Mouse (Mus musculus) limb, embryonic 15.5 days (tissue): ENCODE measurements at regions not wholly inside any gene's neighbourhood (a gene's known extent, or its start where the extent isn't known, plus 50 kb on each side); places are given as distances from the start of the nearest gene placed in this dataset.

ENCODE experiments used
- ATAC-seq: fragments of 200-750 bp; cut with Nextera tagmentation; 2 replicates; pipeline ENCODE4 v1.8.0; 2017; ENCODE audit warnings: low read depth, moderate TSS enrichment; ENCODE audit not compliant: insufficient number of reproducible peaks, low FRiP score, low TSS enrichment
- H3K27ac ChIP-seq: fragments of 300-500 bp; sonication (generic); 2 replicates; pipeline ENCODE4 v1.5.1; 2015; ENCODE audit warnings: moderate library complexity, mild to moderate bottlenecking, inconsistent platforms
- H3K27me3 ChIP-seq: fragments of 300-500 bp; sonication (generic); 2 replicates; pipeline ENCODE4 v1.6.1; 2015; ENCODE audit warnings: inconsistent platforms
- H3K36me3 ChIP-seq: fragments of 300-500 bp; sonication (generic); 2 replicates; pipeline ENCODE4 v1.6.1; 2015; ENCODE audit warnings: inconsistent platforms
- H3K4me1 ChIP-seq: fragments of 300-500 bp; sonication (generic); 2 replicates; pipeline ENCODE4 v1.6.1; 2015; ENCODE audit warnings: inconsistent platforms
- H3K4me2 ChIP-seq: fragments of 300-500 bp; sonication (generic); 2 replicates; pipeline ENCODE4 v1.6.1; 2015; ENCODE audit warnings: mild to moderate bottlenecking, inconsistent platforms
- H3K4me3 ChIP-seq: fragments of 300-500 bp; sonication (generic); 2 replicates; pipeline ENCODE4 v1.5.1; 2015; ENCODE audit warnings: mild to moderate bottlenecking, inconsistent platforms
- H3K9ac ChIP-seq: fragments of 300-500 bp; sonication (generic); 2 replicates; pipeline ENCODE4 v1.6.1; 2015; ENCODE audit warnings: inconsistent platforms
- H3K9me3 ChIP-seq: fragments of 300-500 bp; sonication (generic); 2 replicates; pipeline ENCODE4 v1.6.1; 2016; ENCODE audit warnings: inconsistent platforms
- WGBS: fragments of 180-500 bp; shearing (Covaris S2); methylation state at CpG from one replicate; pipeline ENCODE4 v1.1.7; 2015; 5-methylcytosine and 5-hydroxymethylcytosine counted together

GRCm38 (mm10) chr7:111163321-111163720 lies 80.5 kb upstream of the Eif4g2 start:
- no peak for ATAC-seq
- no peaks in the 10 kb centered on the region for H3K36me3 ChIP-seq
- no peaks in the 10 kb centered on the region for H3K27me3 ChIP-seq
- peaks cover 7% of the 10 kb centered on the region; the same call in 1 of the 2 replicates for H3K4me1 ChIP-seq
- no peak overlapping the region for H3K4me2 ChIP-seq
- H3K9me3 ChIP-seq = no peaks in the 10 kb centered on the region
- WGBS = 50% methylated on average over 8 of the region's 8 CpGs
- no peak overlapping the region for H3K27ac ChIP-seq
- no peak overlapping the region for H3K9ac ChIP-seq
- no peak overlapping the region for H3K4me3 ChIP-seq

- Histone ChIP-seq H3K4me2 (no peak overlapping the region), H3K9ac (no peak overlapping the region), H3K27me3 (no peaks in the 10 kb centered on the region), H3K36me3 (no peaks in the 10 kb centered on the region), H3K27ac (peak overlapping the region; percentile 38; the same call in 1 of the 2 replicates), H3K4me3 (no peak overlapping the region), H3K4me1 (peaks cover 30% of the 10 kb centered on the region), H3K9me3 (no peaks in the 10 kb centered on the region)
- WGBS = 34% methylated on average over 6 of the region's 6 CpGs
- ATAC-seq = no peak
These were observed 76.0 kb upstream of the Eif4g2 start for GRCm38 (mm10) chr7:111158791-111159286.

- Histone ChIP-seq H3K36me3 (no peaks in the 10 kb centered on the region), H3K4me3 (no peak overlapping the region), H3K27me3 (no peaks in the 10 kb centered on the region), H3K4me1 (peaks cover 27% of the 10 kb centered on the region), H3K9ac (no peak overlapping the region), H3K4me2 (peak overlapping the region; percentile 34), H3K9me3 (no peaks in the 10 kb centered on the region), H3K27ac (peak overlapping the region; percentile 93)
- WGBS = 43% methylated on average over 9 of the region's 9 CpGs
- ATAC-seq = no peak
These were observed 75.0 kb upstream of the Eif4g2 start for GRCm38 (mm10) chr7:111157754-111158325.

- peaks cover 27% of the 10 kb centered on the region for H3K4me1 ChIP-seq
- H3K36me3 ChIP-seq = no peaks in the 10 kb centered on the region
- peak overlapping the region; percentile 93 for H3K27ac ChIP-seq
- H3K4me2 ChIP-seq = peak overlapping the region; percentile 34
- 0 out of 2 replicates have a peak overlapping the region, but pooled peaks have one; percentile 12 for H3K4me3 ChIP-seq
- H3K9ac ChIP-seq = no peak overlapping the region
- no peaks in the 10 kb centered on the region for H3K9me3 ChIP-seq
- ATAC-seq = peak; percentile 31; the same call in 1 of the 2 replicates
- 1% methylated on average over 6 of the region's 6 CpGs for WGBS
- no peaks in the 10 kb centered on the region for H3K27me3 ChIP-seq
These were observed 74.5 kb upstream of the Eif4g2 start for GRCm38 (mm10) chr7:111157287-111157686.

GRCm38 (mm10) chr7:111156472-111157231 lies 73.8 kb upstream of the Eif4g2 start:
- Histone ChIP-seq H3K36me3 (no peaks in the 10 kb centered on the region), H3K27me3 (no peaks in the 10 kb centered on the region), H3K4me1 (peaks cover 27% of the 10 kb centered on the region), H3K4me2 (peak overlapping the region; percentile 31), H3K4me3 (peak overlapping the region; percentile 4; the same call in 1 of the 2 replicates), H3K9ac (no peak overlapping the region), H3K27ac (peak overlapping the region; percentile 93), H3K9me3 (no peaks in the 10 kb centered on the region)
- WGBS = 21% methylated on average over 8 of the region's 8 CpGs
- ATAC-seq = peak; percentile 83

- no peak for ATAC-seq
- WGBS = 41% methylated on average over 6 of the region's 6 CpGs
These were observed 73.2 kb upstream of the Eif4g2 start for GRCm38 (mm10) chr7:111155995-111156394.

GRCm38 (mm10) chr7:111154217-111154616 lies 71.4 kb upstream of the Eif4g2 start:
- no peak for ATAC-seq
- H3K27me3 ChIP-seq = no peaks in the 10 kb centered on the region
- H3K4me3 ChIP-seq = no peak overlapping the region
- H3K9me3 ChIP-seq = no peaks in the 10 kb centered on the region
- H3K36me3 ChIP-seq = no peaks in the 10 kb centered on the region
- 78% methylated on average over 13 of the region's 13 CpGs for WGBS
- peaks cover 27% of the 10 kb centered on the region for H3K4me1 ChIP-seq
- H3K9ac ChIP-seq = no peak overlapping the region
- no peak overlapping the region for H3K4me2 ChIP-seq
- H3K27ac ChIP-seq = no peak overlapping the region

More at GRCm38 (mm10) chr7:111155995-111156394, 73.2 kb upstream of the Eif4g2 start:
- H3K4me1 ChIP-seq = peaks cover 27% of the 10 kb centered on the region
- no peak overlapping the region for H3K4me2 ChIP-seq
- no peak overlapping the region for H3K4me3 ChIP-seq
- H3K27me3 ChIP-seq = no peaks in the 10 kb centered on the region
- H3K9me3 ChIP-seq = no peaks in the 10 kb centered on the region
- no peaks in the 10 kb centered on the region for H3K36me3 ChIP-seq
- H3K27ac ChIP-seq = peak overlapping the region; percentile 93
- no peak overlapping the region for H3K9ac ChIP-seq

DNA sequence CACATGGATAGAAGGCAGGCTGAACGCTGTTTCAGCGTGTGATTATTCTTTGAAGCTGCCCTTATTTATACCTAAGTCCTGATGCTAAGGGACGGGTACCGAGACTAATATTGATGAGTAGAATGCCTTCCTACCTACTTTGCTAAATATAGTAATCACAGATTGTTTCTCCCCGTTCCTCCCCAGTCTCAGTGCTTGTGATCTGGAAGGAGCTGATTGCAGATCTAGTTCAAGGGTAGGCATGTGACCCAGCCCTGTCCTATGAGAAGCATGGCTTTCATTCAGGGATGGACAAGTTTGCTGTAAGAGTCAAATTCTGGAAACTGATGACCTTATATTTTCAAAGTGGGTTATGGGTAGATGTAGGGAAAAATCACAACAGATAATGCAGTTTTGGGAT lies 67.7 kb upstream of the Eif4g2 start:
- Histone ChIP-seq H3K4me3 (no peak overlapping the region), H3K4me1 (no peaks in the 10 kb centered on the region), H3K9me3 (no peaks in the 10 kb centered on the region), H3K27me3 (no peaks in the 10 kb centered on the region), H3K4me2 (no peak overlapping the region), H3K36me3 (no peaks in the 10 kb centered on the region), H3K9ac (no peak overlapping the region), H3K27ac (no peak overlapping the region)
- no peak for ATAC-seq
- 93% methylated on average over 5 of the region's 5 CpGs for WGBS

DNA sequence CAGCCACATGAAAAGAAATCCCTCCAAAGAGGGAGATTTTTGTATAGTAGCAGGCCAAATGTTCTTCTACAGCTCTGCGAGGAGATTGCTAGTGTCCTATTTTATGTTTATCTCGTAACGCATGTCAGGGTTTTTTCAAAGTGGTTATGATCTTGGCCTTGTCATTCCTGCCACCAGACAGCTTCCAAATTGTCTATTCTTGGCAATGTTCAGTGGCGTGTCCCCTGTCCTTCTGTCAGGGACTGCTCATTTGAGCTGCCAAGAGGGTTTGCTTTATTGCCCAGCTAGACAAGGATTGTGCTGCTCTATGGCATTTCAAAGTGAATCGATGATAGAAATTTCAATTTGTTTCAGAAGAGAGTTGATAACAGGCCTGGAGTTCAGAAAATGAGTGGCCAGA lies 67.3 kb upstream of the Eif4g2 start:
- no peaks in the 10 kb centered on the region for H3K36me3 ChIP-seq
- no peak overlapping the region for H3K27ac ChIP-seq
- H3K4me1 ChIP-seq = no peaks in the 10 kb centered on the region
- H3K27me3 ChIP-seq = no peaks in the 10 kb centered on the region
- no peak overlapping the region for H3K9ac ChIP-seq
- no peaks in the 10 kb centered on the region for H3K9me3 ChIP-seq
- WGBS = 87% methylated on average over 5 of the region's 5 CpGs
- no peak for ATAC-seq
- no peak overlapping the region for H3K4me3 ChIP-seq
- H3K4me2 ChIP-seq = no peak overlapping the region

DNA sequence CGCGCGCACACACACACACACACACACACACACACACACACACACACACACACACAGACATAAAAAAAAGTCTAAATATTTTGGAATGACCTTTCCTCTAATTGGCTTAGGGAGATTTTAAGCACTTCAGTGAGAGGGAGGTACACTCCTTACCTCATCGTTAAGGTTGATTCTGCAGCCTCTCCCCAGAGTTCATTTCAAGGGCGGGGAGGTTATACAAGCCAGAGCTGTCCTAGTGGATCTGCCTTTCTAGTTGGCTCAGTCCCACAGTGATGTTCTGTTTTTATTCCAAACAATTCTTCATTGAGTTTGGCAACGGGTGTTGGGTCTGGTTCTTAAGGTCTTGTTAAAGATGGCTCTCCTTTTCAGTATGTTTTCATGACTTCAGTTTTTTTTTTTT lies 64.8 kb upstream of the Eif4g2 start:
- 78% methylated on average over 6 of the region's 6 CpGs for WGBS
- no peak for ATAC-seq

GRCm38 (mm10) chr7:111146670-111147069 lies 63.8 kb upstream of the Eif4g2 start:
- Histone ChIP-seq H3K4me2 (no peak overlapping the region), H3K27ac (no peak overlapping the region), H3K9me3 (no peaks in the 10 kb centered on the region), H3K27me3 (no peaks in the 10 kb centered on the region), H3K9ac (no peak overlapping the region), H3K4me1 (peaks cover 3% of the 10 kb centered on the region; the same call in 1 of the 2 replicates), H3K4me3 (no peak overlapping the region), H3K36me3 (no peaks in the 10 kb centered on the region)
- WGBS = 76% methylated on average over 4 of the region's 4 CpGs
- no peak for ATAC-seq

More for the DNA sequence above, 64.8 kb upstream of the Eif4g2 start:
- Histone ChIP-seq H3K4me2 (no peak overlapping the region), H3K36me3 (no peaks in the 10 kb centered on the region), H3K4me1 (no peaks in the 10 kb centered on the region), H3K9ac (no peak overlapping the region), H3K9me3 (no peaks in the 10 kb centered on the region), H3K27me3 (no peaks in the 10 kb centered on the region), H3K27ac (no peak overlapping the region), H3K4me3 (no peak overlapping the region)

DNA sequence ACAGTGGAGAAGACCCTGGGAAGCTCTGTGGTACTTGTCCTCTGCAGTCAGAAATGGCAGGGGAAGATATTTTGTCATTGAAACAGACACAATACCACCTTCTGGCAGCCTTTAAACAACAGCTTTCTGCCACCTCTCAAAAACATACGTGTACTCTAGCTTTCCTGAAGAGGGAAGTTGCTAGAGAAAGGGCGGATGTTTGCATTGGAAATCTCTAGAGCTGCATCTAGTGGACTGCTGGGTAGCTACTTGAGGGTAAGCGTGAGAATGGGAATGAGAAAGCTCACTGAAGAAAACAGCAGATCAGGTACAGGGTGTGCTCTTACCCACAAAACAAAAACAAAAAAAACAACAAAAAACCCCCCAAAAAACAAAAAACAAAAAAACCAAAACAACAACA lies 61.4 kb upstream of the Eif4g2 start:
- Histone ChIP-seq H3K4me2 (no peak overlapping the region), H3K27me3 (no peaks in the 10 kb centered on the region), H3K4me1 (peaks cover 6% of the 10 kb centered on the region), H3K4me3 (no peak overlapping the region), H3K9ac (no peak overlapping the region), H3K9me3 (no peaks in the 10 kb centered on the region), H3K36me3 (no peaks in the 10 kb centered on the region), H3K27ac (no peak overlapping the region)
- ATAC-seq = no peak
- WGBS = 81% methylated on average over 3 of the region's 3 CpGs
